Comparison of ENCODE assay signal across 12 mouse cellular contexts in the genomic region with DNA sequence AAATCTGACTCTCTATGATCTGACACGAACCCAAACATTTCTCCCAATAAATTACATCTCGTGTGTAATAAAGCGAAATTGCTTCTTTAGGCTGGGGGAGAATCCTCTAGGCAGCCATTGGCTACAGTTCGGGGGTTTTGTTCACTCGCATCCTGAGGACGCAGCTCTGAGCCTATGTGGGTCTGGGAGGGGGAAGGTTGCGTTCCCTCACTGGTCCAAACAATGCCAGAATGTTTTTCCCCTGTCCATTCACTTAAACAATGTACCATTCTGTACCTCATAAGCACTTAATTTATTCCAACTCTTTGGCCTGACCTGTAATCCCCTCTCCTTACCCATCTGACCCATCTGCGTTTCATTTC.
DNase-seq lines count a peak whose midpoint lies in the region; ATAC-seq lines count a peak whose summit lies in the region.
"Had no signal": no experiment of that assay in that cellular context is flagged by ENCODE, and none has a peak within 500 bp of the region (broad histone marks: within the 10 kb centered on the region; RNA-seq: fewer than 3 reads in every experiment).

No protein-coding gene starts in this region.

- DNase-seq in embryonic facial prominence, embryonic 14.5 days (ENCODE audit: low spot score), result no peak
- no peak for DNase-seq in hindbrain, embryonic 14.5 days (ENCODE audit: low spot score)
- no peak for DNase-seq in cerebellum, postnatal 25 days
- no peak for DNase-seq in right cerebral cortex, postnatal 36 days (ENCODE audit: low spot score in 2 of 2)
- DNase-seq: adrenal gland, adult 2 months; gastrocnemius, postnatal 36 days; thymus, postnatal 14 days had no signal

- H3K27me3 ChIP-seq in heart, embryonic 15.5 days, result no peaks in the 10 kb centered on the region
- no peaks in the 10 kb centered on the region for H3K27me3 ChIP-seq in heart, embryonic 11.5 days (ENCODE audit: control insufficient read depth, insufficient read depth, low read length)
- no peaks in the 10 kb centered on the region for H3K27me3 ChIP-seq in embryonic facial prominence, embryonic 14.5 days (replicated peaks; ENCODE audit: control insufficient read depth, insufficient read depth, low read length)
- H3K27me3 ChIP-seq in hindbrain, embryonic 14.5 days (ENCODE audit: control insufficient read depth, insufficient read depth, low read length), result no peaks in the 10 kb centered on the region
- H3K27me3 ChIP-seq in midbrain, embryonic 15.5 days (replicated peaks), result no peaks in the 10 kb centered on the region
- H3K27me3 ChIP-seq: lung, embryonic 15.5 days had no signal

- H3K4me3 ChIP-seq in heart, embryonic 15.5 days, result no peak overlapping the region
- H3K4me3 ChIP-seq in heart, embryonic 11.5 days (ENCODE audit: low read depth, low read length), result no peak overlapping the region
- no peak overlapping the region for H3K4me3 ChIP-seq in embryonic facial prominence, embryonic 14.5 days (ENCODE audit: low read depth, low read length)
- no peak overlapping the region for H3K4me3 ChIP-seq in hindbrain, embryonic 14.5 days (replicated peaks; ENCODE audit: low read length)
- H3K4me3 ChIP-seq in midbrain, embryonic 15.5 days, result no peak overlapping the region
- H3K4me3 ChIP-seq: lung, embryonic 15.5 days had no signal

- WGBS in heart, embryonic 15.5 days, result 88% methylated on average over 8 of the region's 8 CpGs
- WGBS in heart, embryonic 11.5 days (ENCODE audit: insufficient replicate concordance), result 89% methylated on average over 8 of the region's 8 CpGs
- WGBS in embryonic facial prominence, embryonic 14.5 days, result 61% methylated on average over 8 of the region's 8 CpGs
- WGBS in hindbrain, embryonic 14.5 days, result 44% methylated on average over 8 of the region's 8 CpGs
- WGBS in midbrain, embryonic 15.5 days, result 51% methylated on average over 8 of the region's 8 CpGs

- no peaks in the 10 kb centered on the region for H3K9me3 ChIP-seq in heart, embryonic 15.5 days (replicated peaks)
- H3K9me3 ChIP-seq in heart, embryonic 11.5 days (replicated peaks; ENCODE audit: control insufficient read depth, low read length), result no peaks in the 10 kb centered on the region
- H3K9me3 ChIP-seq in embryonic facial prominence, embryonic 14.5 days (ENCODE audit: control insufficient read depth, low read length), result no peaks in the 10 kb centered on the region
- no peaks in the 10 kb centered on the region for H3K9me3 ChIP-seq in hindbrain, embryonic 14.5 days (ENCODE audit: control insufficient read depth, low read length)
- no peaks in the 10 kb centered on the region for H3K9me3 ChIP-seq in midbrain, embryonic 15.5 days
- H3K9me3 ChIP-seq: lung, embryonic 15.5 days had no signal

- ATAC-seq in heart, embryonic 15.5 days (replicated peaks; ENCODE audit: insufficient number of reproducible peaks, insufficient read depth, low FRiP score, low read depth), result no peak
- no peak for ATAC-seq in heart, embryonic 11.5 days (replicated peaks; ENCODE audit: insufficient number of reproducible peaks, low FRiP score, low TSS enrichment)
- peak; percentile 58; the same call in 1 of the 2 replicates for ATAC-seq in embryonic facial prominence, embryonic 14.5 days (ENCODE audit: low read depth)
- ATAC-seq in hindbrain, embryonic 14.5 days (ENCODE audit: low FRiP score), result no peak
- ATAC-seq in midbrain, embryonic 15.5 days (replicated peaks), result no peak; the same call in none of the 2 replicates
- no peak for ATAC-seq in megakaryocyte progenitor cell, adult 5-6 weeks (replicated peaks; ENCODE audit: poor library complexity)

- peaks cover 9% of the 10 kb centered on the region for H3K4me1 ChIP-seq in heart, embryonic 15.5 days (replicated peaks)
- H3K4me1 ChIP-seq in heart, embryonic 11.5 days (ENCODE audit: control insufficient read depth, insufficient read depth, low read length), result peaks cover 10% of the 10 kb centered on the region
- peaks cover 8% of the 10 kb centered on the region; the same call in 1 of the 2 replicates for H3K4me1 ChIP-seq in embryonic facial prominence, embryonic 14.5 days (ENCODE audit: control insufficient read depth, insufficient read depth, low read length)
- peaks cover 5% of the 10 kb centered on the region; the same call in 1 of the 2 replicates for H3K4me1 ChIP-seq in hindbrain, embryonic 14.5 days (replicated peaks; ENCODE audit: control insufficient read depth, insufficient read depth, low read length)
- peaks cover 8% of the 10 kb centered on the region; the same call in 1 of the 2 replicates for H3K4me1 ChIP-seq in midbrain, embryonic 15.5 days

- no peak overlapping the region for H3K4me2 ChIP-seq in heart, embryonic 15.5 days
- no peak overlapping the region for H3K4me2 ChIP-seq in heart, embryonic 11.5 days
- no peak overlapping the region for H3K4me2 ChIP-seq in embryonic facial prominence, embryonic 14.5 days (ENCODE audit: low read depth, low read length)
- H3K4me2 ChIP-seq in hindbrain, embryonic 14.5 days (replicated peaks), result no peak overlapping the region
- H3K4me2 ChIP-seq in midbrain, embryonic 15.5 days, result no peak overlapping the region
- H3K4me2 ChIP-seq: lung, embryonic 15.5 days had no signal

- no peak overlapping the region for H3K9ac ChIP-seq in heart, embryonic 15.5 days
- no peak overlapping the region for H3K9ac ChIP-seq in heart, embryonic 11.5 days (ENCODE audit: low read depth, low read length)
- H3K9ac ChIP-seq in embryonic facial prominence, embryonic 14.5 days (ENCODE audit: low read depth, low read length), result no peak overlapping the region
- H3K9ac ChIP-seq in hindbrain, embryonic 14.5 days, result no peak overlapping the region
- H3K9ac ChIP-seq in midbrain, embryonic 15.5 days, result no peak overlapping the region
- H3K9ac ChIP-seq: lung, embryonic 15.5 days had no signal

- H3K36me3 ChIP-seq in heart, embryonic 15.5 days, result no peaks in the 10 kb centered on the region
- no peaks in the 10 kb centered on the region for H3K36me3 ChIP-seq in heart, embryonic 11.5 days (ENCODE audit: control insufficient read depth, insufficient read depth, low read length)
- H3K36me3 ChIP-seq in embryonic facial prominence, embryonic 14.5 days (ENCODE audit: control insufficient read depth, insufficient read depth, low read length), result no peaks in the 10 kb centered on the region
- H3K36me3 ChIP-seq in hindbrain, embryonic 14.5 days (replicated peaks; ENCODE audit: control insufficient read depth, insufficient read depth), result no peaks in the 10 kb centered on the region
- no peaks in the 10 kb centered on the region for H3K36me3 ChIP-seq in midbrain, embryonic 15.5 days (replicated peaks)
- H3K36me3 ChIP-seq: lung, embryonic 15.5 days had no signal

- H3K27ac ChIP-seq in heart, embryonic 15.5 days, result peak overlapping the region; percentile 50; the same call in 1 of the 2 replicates
- H3K27ac ChIP-seq in heart, embryonic 11.5 days (ENCODE audit: low read depth, low read length), result no peak overlapping the region
- H3K27ac ChIP-seq in embryonic facial prominence, embryonic 14.5 days (replicated peaks; ENCODE audit: low read depth, low read length), result peak overlapping the region; percentile 45; the same call in 1 of the 2 replicates
- peak overlapping the region; percentile 69 for H3K27ac ChIP-seq in hindbrain, embryonic 14.5 days
- peak overlapping the region; percentile 64 for H3K27ac ChIP-seq in midbrain, embryonic 15.5 days
